Mouse (Mus musculus): ENCODE measurements at regions not wholly inside any gene's neighbourhood (a gene's known extent, or its start where the extent isn't known, plus 50 kb on each side); places are given as distances from the start of the nearest gene placed in this dataset.
A peak's percentile ranks its signal among the peaks of the same experiment; 100 is the strongest.

GRCm38 (mm10) chr17:59429189-59429588, 416.0 kb upstream of the Nudt12 start:
- no peak for DNase-seq (ENCODE audit: low spot score in 2 of 2)

GRCm38 (mm10) chr17:59421489-59421888, 408.3 kb upstream of the Nudt12 start:
- DNase-seq (ENCODE audit: low spot score in 2 of 2) = no peak

GRCm38 (mm10) chr17:59409315-59409714, 396.1 kb upstream of the Nudt12 start:
- DNase-seq (ENCODE audit: low spot score in 2 of 2) = no peak

- DNase-seq (ENCODE audit: low spot score in 2 of 2) = no peak
These were observed 391.4 kb upstream of the Nudt12 start for GRCm38 (mm10) chr17:59404525-59404924.

GRCm38 (mm10) chr17:59397404-59397803, 384.2 kb upstream of the Nudt12 start:
- no peak for DNase-seq (ENCODE audit: low spot score in 2 of 2)

GRCm38 (mm10) chr17:59383107-59383438, 369.9 kb upstream of the Nudt12 start:
- DNase-seq (ENCODE audit: low spot score in 2 of 2) = no peak

- DNase-seq (ENCODE audit: low spot score in 2 of 2) = no peak
These were observed 369.3 kb upstream of the Nudt12 start for GRCm38 (mm10) chr17:59382225-59383106.

- no peak for DNase-seq (ENCODE audit: low spot score in 2 of 2)
These were observed 360.4 kb upstream of the Nudt12 start for GRCm38 (mm10) chr17:59373505-59374106.

GRCm38 (mm10) chr17:59369624-59370541, 356.7 kb upstream of the Nudt12 start:
- no peak for DNase-seq (ENCODE audit: low spot score in 2 of 2)

GRCm38 (mm10) chr17:59365340-59365739, 352.2 kb upstream of the Nudt12 start:
- DNase-seq (ENCODE audit: low spot score in 2 of 2) = no peak

- no peak for DNase-seq (ENCODE audit: low spot score in 2 of 2)
These were observed 348.9 kb upstream of the Nudt12 start for GRCm38 (mm10) chr17:59362110-59362509.

GRCm38 (mm10) chr17:59361119-59361518, 347.9 kb upstream of the Nudt12 start:
- DNase-seq (ENCODE audit: low spot score in 2 of 2) = no peak

GRCm38 (mm10) chr17:59359503-59359902, 346.3 kb upstream of the Nudt12 start:
- no peak for DNase-seq (ENCODE audit: low spot score in 2 of 2)

GRCm38 (mm10) chr17:59345526-59345925, 332.4 kb upstream of the Nudt12 start:
- DNase-seq (ENCODE audit: low spot score in 2 of 2) = no peak

- no peak for DNase-seq (ENCODE audit: low spot score in 2 of 2)
These were observed 284.8 kb upstream of the Nudt12 start for GRCm38 (mm10) chr17:59297939-59298338.

- peak in 1 of 2 experiments; percentile 8 for DNase-seq (ENCODE audit: low spot score in 2 of 2)
These were observed 268.2 kb upstream of the Nudt12 start for GRCm38 (mm10) chr17:59281364-59281763.

- DNase-seq (ENCODE audit: low spot score in 2 of 2) = no peak
These were observed 266.6 kb upstream of the Nudt12 start for GRCm38 (mm10) chr17:59279811-59280210.

- no peak for DNase-seq (ENCODE audit: low spot score in 2 of 2)
These were observed 256.4 kb upstream of the Nudt12 start for GRCm38 (mm10) chr17:59269613-59270012.

GRCm38 (mm10) chr17:59249000-59249399, 235.8 kb upstream of the Nudt12 start:
- no peak for DNase-seq (ENCODE audit: low spot score in 2 of 2)

- no peak for DNase-seq (ENCODE audit: low spot score in 2 of 2)
These were observed 219.1 kb upstream of the Nudt12 start for GRCm38 (mm10) chr17:59232251-59232650.
